In genomic region chr9:70142460-70142859, GRCm38 (mm10) we compare ENCODE assay signal across 9 mouse cellular contexts. TPM values are rescaled to one million over a fixed set of nuclear protein-coding genes. Genes with fewer than 3 reads are reported as not detected.
DNase-seq lines count a peak whose midpoint lies in the region; ATAC-seq and TF ChIP-seq lines count a peak whose summit lies in the region.
"Had no signal": no experiment of that assay in that cellular context is flagged by ENCODE, and none has a peak within 500 bp of the region (broad histone marks: within the 10 kb centered on the region; RNA-seq: fewer than 3 reads in every experiment).

Gene Fam81a (minus strand): TSS chr9:70142560.

- DNase-seq in ES-E14 (ENCODE audit: low read depth, low spot score) = no peak
- no peak for DNase-seq in heart, postnatal 10 days
- no peak for DNase-seq in stomach, postnatal 0 days (ENCODE audit: low spot score)
- no peak for DNase-seq in adrenal gland, postnatal 10 days
- no peak for DNase-seq in urinary bladder, postnatal 10 days (ENCODE audit: low spot score)
- DNase-seq in cerebellum, postnatal 36 days = no peak

- no peak within 1 kb of the TSS for H3K27ac ChIP-seq in ES-E14 (ENCODE audit: insufficient read depth, low read depth, low read length, poor library complexity, severe bottlenecking)
- H3K27ac ChIP-seq in limb, embryonic 12.5 days = no peak within 1 kb of the TSS
- no peak within 1 kb of the TSS for H3K27ac ChIP-seq in stomach, postnatal 0 days (replicated peaks)

- TF ChIP-seq EP300 in stomach, postnatal 0 days (optimal IDR thresholded peaks at IDR 0.05) = no peak

- H3K27me3 ChIP-seq in E14TG2a.4 (ENCODE audit: insufficient read depth, low read length) = peaks cover 15% of the 10 kb centered on the region
- peaks cover 44% of the 10 kb centered on the region for H3K27me3 ChIP-seq in limb, embryonic 12.5 days
- H3K27me3 ChIP-seq in stomach, postnatal 0 days (ENCODE audit: control insufficient read depth, insufficient read depth, low read length) = no peaks in the 10 kb centered on the region

- WGBS in limb, embryonic 12.5 days = 74% methylated on average over 7 of the region's 7 CpGs
- WGBS in stomach, postnatal 0 days = 60% methylated on average over 7 of the region's 7 CpGs

- H3K9me3 ChIP-seq in E14TG2a.4 (ENCODE audit: low read length) = peaks cover 7% of the 10 kb centered on the region; the same call in 1 of the 2 replicates
- no peaks in the 10 kb centered on the region for H3K9me3 ChIP-seq in ES-E14 (ENCODE audit: control insufficient read depth, insufficient read depth, low read depth, low read length)
- H3K9me3 ChIP-seq in limb, embryonic 12.5 days = no peaks in the 10 kb centered on the region
- H3K9me3 ChIP-seq in stomach, postnatal 0 days (ENCODE audit: control insufficient read depth, low read length) = no peaks in the 10 kb centered on the region

- no peak for TF ChIP-seq CTCF in E14TG2a.4 (conservative IDR thresholded peaks at IDR 0.05; ENCODE audit: low read length)
- no peak for TF ChIP-seq CTCF in stomach, postnatal 0 days (IDR thresholded peaks at IDR 0.05; ENCODE audit: low read depth)

- intact Hi-C loops in heart, postnatal 10 days (cut with DNase I) = no loop called here

- peak within 1 kb of the TSS; percentile 99 for H3K4me2 ChIP-seq in limb, embryonic 12.5 days
- peak within 1 kb of the TSS; percentile 96 for H3K4me2 ChIP-seq in stomach, postnatal 0 days (replicated peaks; ENCODE audit: low read depth)

- peak within 1 kb of the TSS; percentile 89 for H3K4me3 ChIP-seq in E14TG2a.4 (replicated peaks; ENCODE audit: low read length)
- H3K4me3 ChIP-seq in ES-E14 (ENCODE audit: insufficient read depth in 1 of 2, low read depth in 1 of 2, low read length in 2 of 2, poor library complexity in 1 of 2, severe bottlenecking in 1 of 2) = peak within 1 kb of the TSS; percentile 70 to 75
- H3K4me3 ChIP-seq in limb, embryonic 12.5 days (replicated peaks) = peak within 1 kb of the TSS; percentile 66
- peak within 1 kb of the TSS; percentile 60 for H3K4me3 ChIP-seq in stomach, postnatal 0 days (ENCODE audit: low read depth, low read length)

- H3K36me3 ChIP-seq in E14TG2a.4 (ENCODE audit: insufficient read depth, low read length) (no peaks in the 10 kb centered on the region), ES-E14 (ENCODE audit: control insufficient read depth, insufficient read depth, low read length, poor library complexity, severe bottlenecking) (no peaks in the 10 kb centered on the region)
- H3K36me3 ChIP-seq in limb, embryonic 12.5 days = no peaks in the 10 kb centered on the region
- H3K36me3 ChIP-seq in stomach, postnatal 0 days (ENCODE audit: control insufficient read depth, insufficient read depth, low read length) = no peaks in the 10 kb centered on the region

- in situ Hi-C loops in ES-E14 (cut with MboI; ENCODE audit: low sequenced_read_pairs in 2 of 2, unreplicated experiment in 2 of 2) = no loop called here

- no peak for ATAC-seq in limb, embryonic 12.5 days (ENCODE audit: insufficient number of reproducible peaks, insufficient read depth, low FRiP score, low TSS enrichment, low read depth)
- ATAC-seq in stomach, postnatal 0 days (ENCODE audit: low FRiP score, low TSS enrichment) = no peak

- H3K4me1 ChIP-seq in E14TG2a.4 (replicated peaks; ENCODE audit: low read depth, low read length) = peaks cover 71% of the 10 kb centered on the region
- peaks cover 9 to 21% of the 10 kb centered on the region in 2 experiments; a peak in 3 of 4 replicates for H3K4me1 ChIP-seq in ES-E14 (ENCODE audit: control insufficient read depth in 2 of 2, insufficient read depth in 2 of 2, low read length in 2 of 2, poor library complexity in 1 of 2)
- peaks cover 28% of the 10 kb centered on the region for H3K4me1 ChIP-seq in limb, embryonic 12.5 days (replicated peaks)
- no peaks in the 10 kb centered on the region; the same call in 1 of the 2 replicates for H3K4me1 ChIP-seq in stomach, postnatal 0 days (replicated peaks; ENCODE audit: control insufficient read depth, insufficient read depth)

- peak within 1 kb of the TSS; percentile 12; the same call in 1 of the 2 replicates for H3K9ac ChIP-seq in ES-E14 (ENCODE audit: insufficient read depth, low read depth, low read length, poor library complexity, severe bottlenecking)
- peak within 1 kb of the TSS; percentile 56 for H3K9ac ChIP-seq in limb, embryonic 12.5 days (replicated peaks)
- H3K9ac ChIP-seq in stomach, postnatal 0 days (ENCODE audit: low read length) = peak within 1 kb of the TSS; percentile 41; the same call in 1 of the 2 replicates

TF ChIP-seq in ES-E14, 5 proteins besides CTCF, POLR2A, EP300 and RAD21:
- TF ChIP-seq MAFK (IDR thresholded peaks at IDR 0.05; ENCODE audit: insufficient read depth, low read depth, low read length) (no peak), CHD2 (IDR thresholded peaks at IDR 0.05; ENCODE audit: low read depth, low read length) (no peak), ZC3H11A (IDR thresholded peaks at IDR 0.05; ENCODE audit: borderline replicate concordance, low read depth, low read length) (no peak), HCFC1 (IDR thresholded peaks at IDR 0.05; ENCODE audit: borderline replicate concordance, insufficient read depth, low read length) (no peak), ZNF384 (IDR thresholded peaks at IDR 0.05; ENCODE audit: low read depth, low read length) (no peak)
TF ChIP-seq in ES-E14: peak in this region for 0.

RNA-seq across cellular contexts. Expression of gene Fam81a, which starts in this region (rescaled TPM):
- total RNA-seq in ES-E14 (2012; rRNA removed) = 5.3 and 5.7 TPM in 2 replicates
- total RNA-seq in heart, postnatal 10 days (2021) = 10 to 100 TPM; 20.2 to 20.8 TPM
- 1.7 and 2.4 TPM in 2 replicates for polyA plus RNA-seq in limb, embryonic 12.5 days (2016; fragmentation: Nextera tagmentation; extraction: Ambion mirVana)
- polyA plus RNA-seq in stomach, postnatal 0 days (2015; fragmentation: Nextera tagmentation; extraction: Ambion mirVana) = 2.9 and 3.0 TPM in 2 replicates
- 1 to 10 TPM; 3.2 to 3.7 TPM for total RNA-seq in adrenal gland, postnatal 10 days (2021)
- total RNA-seq: common myeloid progenitor, adult 5-6 weeks had no signal
